Mouse (Mus musculus) CH12.LX (cell line): ENCODE results near the gene Gm5294.

Source experiments
- CTCF ChIP-seq, 2 experiments: IDR thresholded peaks in 1 of 2; conservative IDR thresholded peaks in 1 of 2; 2 replicates each; pipeline ENCODE4 v1.5.1; 2011 to 2012; ENCODE audit warnings: low read depth in 2 of 2, low read length in 2 of 2, improper control_type of control experiment in 1 of 2, inconsistent platforms in 1 of 2, mild to moderate bottlenecking in 1 of 2, moderate library complexity in 1 of 2
- E2F4 ChIP-seq: IDR thresholded peaks from 2 replicates; pipeline ENCODE4 v1.6.1; 2011; ENCODE audit warnings: low read depth, low read length, improper control_type of control experiment; ENCODE audit not compliant: insufficient replicate concordance
- ETS1 ChIP-seq: conservative IDR thresholded peaks from 2 replicates; pipeline ENCODE4 v1.6.1; 2012; ENCODE audit warnings: low read depth, mild to moderate bottlenecking, inconsistent platforms, low read length, improper control_type of control experiment, moderate library complexity
- JUND ChIP-seq: conservative IDR thresholded peaks from 2 replicates; pipeline ENCODE4 v1.6.1; 2011; ENCODE audit warnings: low read depth, low read length, improper control_type of control experiment
- POLR2A ChIP-seq: IDR thresholded peaks from 2 replicates; pipeline ENCODE4 v1.6.1; 2011; ENCODE audit warnings: low read depth, mild to moderate bottlenecking, improper control_type of control experiment, low read length
- POLR2AphosphoS2 ChIP-seq: IDR thresholded peaks from 2 replicates; pipeline ENCODE4 v1.6.1; 2011; ENCODE audit warnings: low read depth, low read length, improper control_type of control experiment
- SMC3 ChIP-seq: IDR thresholded peaks from 2 replicates; pipeline ENCODE4 v1.6.1; 2011; ENCODE audit warnings: low read depth, low read length, improper control_type of control experiment
- TBP ChIP-seq: conservative IDR thresholded peaks from 2 replicates; pipeline ENCODE4 v1.6.1; 2011; ENCODE audit warnings: low read depth, low read length, improper control_type of control experiment
- USF1 ChIP-seq: IDR thresholded peaks from 2 replicates; pipeline ENCODE4 v1.6.1; 2014; ENCODE audit warnings: low read depth, mild to moderate bottlenecking, inconsistent platforms, low read length, improper control_type of control experiment
- USF2 ChIP-seq: conservative IDR thresholded peaks from 2 replicates; pipeline ENCODE4 v1.6.1; 2011; ENCODE audit warnings: low read depth, low read length, improper control_type of control experiment

DNA sequence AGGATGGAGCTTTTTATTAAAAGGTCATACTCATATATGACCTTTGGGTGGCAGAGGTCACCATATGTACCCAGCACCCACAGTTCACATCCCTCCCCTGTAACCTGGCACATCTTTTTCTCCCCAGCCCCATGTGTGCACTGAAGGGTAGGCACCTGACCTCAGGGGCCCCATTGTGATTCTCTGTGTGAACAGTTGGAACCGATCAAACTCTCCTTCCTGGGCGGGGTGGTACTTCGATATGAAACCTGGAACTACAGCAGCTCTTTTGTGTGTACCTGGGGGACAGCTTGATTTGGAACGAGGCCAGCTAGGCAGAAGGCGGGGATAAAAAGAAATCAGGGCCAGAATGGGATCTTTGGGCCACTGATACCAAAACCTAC, 30.6 kb downstream of the Gm5294 start:
- TF ChIP-seq ETS1 (no peak), JUND (no peak), USF2 (no peak), USF1 (no peak), CTCF (conservative IDR thresholded peaks at IDR 0.05 in 1 of 2, IDR thresholded peaks at IDR 0.05 in 1 of 2; ENCODE audit: low read depth in 2 of 2, low read length in 2 of 2) (no peak), E2F4 (no peak), SMC3 (no peak), POLR2A (no peak), TBP (no peak), POLR2AphosphoS2 (no peak)
